Mouse (Mus musculus): Measurements from ENCODE around the gene Tmem160. TPM values are rescaled to one million over a fixed set of nuclear protein-coding genes. Genes with fewer than 3 reads are reported as not detected.

The Tmem160 gene
- polyA plus RNA-seq (2012; rRNA removed; ENCODE audit: low replicate concordance) = 90.3 and 106 TPM in 2 replicates

DNA sequence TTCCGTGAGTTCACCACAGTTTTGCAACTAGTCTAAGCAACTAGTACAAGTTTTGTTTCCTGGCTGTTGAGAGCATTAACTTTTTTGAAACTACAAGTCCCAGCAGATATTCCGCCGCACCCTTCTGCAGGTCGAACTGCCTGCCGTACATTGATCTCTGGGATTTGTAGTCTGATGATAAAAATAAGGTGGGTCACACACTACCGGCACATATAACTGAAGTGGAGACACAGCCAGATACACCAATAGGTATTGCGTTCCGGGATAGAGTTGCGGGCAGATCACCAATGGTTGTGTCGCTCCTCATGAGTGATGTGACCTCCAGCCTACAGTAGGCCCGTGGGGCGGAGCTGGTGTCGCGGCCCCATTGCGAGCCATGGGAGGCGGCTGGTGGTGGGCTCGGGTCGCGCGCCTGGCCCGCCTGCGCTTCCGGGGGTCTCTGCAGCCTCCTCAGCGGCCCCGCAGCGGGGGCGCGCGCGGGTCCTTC is at the start of gene Tmem160:
Tmem160 (plus strand) TSS at position 193 of the 487 bp plus-strand sequence.

DNA sequence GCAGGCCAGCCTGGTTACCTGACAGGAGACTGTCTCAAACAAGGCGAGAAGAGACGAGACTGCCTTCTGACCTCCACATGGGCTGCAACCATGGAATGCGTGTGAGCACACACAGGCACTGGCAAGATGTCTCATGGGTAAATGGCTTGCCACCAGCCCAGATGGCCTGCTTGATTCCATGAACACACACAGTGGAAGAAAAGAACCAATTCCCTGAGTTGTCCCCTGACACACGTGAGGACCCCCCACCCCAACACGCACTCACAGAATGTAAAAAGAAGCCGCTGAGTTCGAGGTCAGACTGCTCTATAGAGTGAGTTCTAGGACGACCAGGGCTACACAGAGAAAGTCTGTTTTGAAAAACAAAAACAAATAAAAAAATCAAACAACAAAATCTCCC is 25.0 kb downstream of the Tmem160 start, which contains the start of gene Npas1:
Npas1 (minus strand) TSS at position 101 of the 400 bp plus-strand sequence.

Other genes starting within 250 kb of the Tmem160 start
- 23.2 and 25.9 TPM in 2 replicates for gene Dhx34, start 230.7 kb upstream of the Tmem160 start, polyA plus RNA-seq (2012; rRNA removed; ENCODE audit: low replicate concordance)
- 1.4 and 1.7 TPM in 2 replicates for gene C5ar2, start 208.6 kb upstream of the Tmem160 start, polyA plus RNA-seq (2012; rRNA removed; ENCODE audit: low replicate concordance)
- gene C5ar1, start 193.2 kb upstream of the Tmem160 start, polyA plus RNA-seq (2012; rRNA removed; ENCODE audit: low replicate concordance) = 29.1 and 29.9 TPM in 2 replicates
- gene Inafm1, start 179.2 kb upstream of the Tmem160 start, polyA plus RNA-seq (2012; rRNA removed; ENCODE audit: low replicate concordance) = 18.8 and 39.6 TPM in 2 replicates
- gene Ccdc9, start 166.0 kb upstream of the Tmem160 start, polyA plus RNA-seq (2012; rRNA removed; ENCODE audit: low replicate concordance) = 28.3 and 41.4 TPM in 2 replicates
- gene Bbc3, start 144.4 kb upstream of the Tmem160 start, polyA plus RNA-seq (2012; rRNA removed; ENCODE audit: low replicate concordance) = 20.8 and 21.7 TPM in 2 replicates
- gene Sae1, start 65.0 kb upstream of the Tmem160 start, polyA plus RNA-seq (2012; rRNA removed; ENCODE audit: low replicate concordance) = 37.8 and 51.4 TPM in 2 replicates
- gene Zc3h4, start 51.9 kb upstream of the Tmem160 start, polyA plus RNA-seq (2012; rRNA removed; ENCODE audit: low replicate concordance) = 25.7 and 45.3 TPM in 2 replicates
- gene Npas1, start 24.9 kb downstream of the Tmem160 start, polyA plus RNA-seq (2012; rRNA removed; ENCODE audit: low replicate concordance) = not detected in 2 replicates
- 25.2 and 29.9 TPM in 2 replicates for gene Arhgap35, start 162.2 kb downstream of the Tmem160 start, polyA plus RNA-seq (2012; rRNA removed; ENCODE audit: low replicate concordance)
- not detected in 2 replicates for gene Ceacam15, start 222.9 kb downstream of the Tmem160 start, polyA plus RNA-seq (2012; rRNA removed; ENCODE audit: low replicate concordance)

Data from subcutaneous adipose tissue, adult 2 months (tissue).